Mouse (Mus musculus) ES-CJ7 (cell line): ENCODE data around the gene Pdcd10.

Experiments used
- DNase-seq: peaks from one replicate; pipeline ENCODE4 v3.0.0; 2011; ENCODE audit warnings: low read depth, low spot score

Pdcd10 gene

GRCm38 (mm10) chr3:75556695-75557291 lies at the start of gene Pdcd10:
TSS of gene Pdcd10 (minus strand) at chr3:75556856.
- peak; percentile 100 for DNase-seq

DNA sequence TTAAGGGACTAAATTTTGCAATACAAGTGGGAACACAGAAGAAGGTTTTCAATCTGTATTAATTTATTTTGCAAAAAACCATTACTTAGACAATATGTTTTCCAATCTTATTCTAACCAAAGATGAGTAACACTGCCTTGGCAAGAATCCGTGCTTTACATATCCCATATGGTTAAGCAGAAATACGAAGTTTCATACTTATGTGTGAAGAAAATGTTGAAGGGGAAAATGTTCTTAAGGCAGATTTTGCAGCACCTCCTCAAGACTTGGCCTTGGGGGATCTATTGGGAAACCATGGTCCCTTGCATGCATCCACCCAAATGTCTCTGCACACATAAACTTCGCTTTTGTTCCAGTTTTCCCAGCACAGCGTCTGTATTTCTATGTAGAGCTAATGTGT lies 28.2 kb upstream of the Pdcd10 start:
- no peak for DNase-seq

DNA sequence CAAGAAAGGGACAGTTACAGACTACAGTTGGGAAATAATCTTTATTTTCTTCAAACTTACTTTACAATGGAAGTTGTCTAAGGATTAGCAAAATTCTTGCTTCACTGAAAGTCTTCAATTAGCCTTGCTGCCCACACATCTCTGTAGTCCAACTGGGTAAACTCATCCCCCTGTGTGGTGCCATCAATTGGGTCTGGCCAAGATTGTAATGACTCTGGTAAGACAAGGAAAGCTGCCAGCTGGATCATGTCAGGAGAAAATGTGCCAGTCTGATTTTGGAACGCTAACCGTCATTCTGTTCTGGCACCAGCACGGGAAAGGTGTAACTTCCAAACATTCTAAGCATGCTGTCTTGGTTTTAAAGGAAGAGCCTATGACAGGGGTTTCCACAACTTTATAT lies 26.6 kb upstream of the Pdcd10 start:
- DNase-seq, result no peak

GRCm38 (mm10) chr3:75579352-75579751 lies 22.7 kb upstream of the Pdcd10 start:
- peak; percentile 65 for DNase-seq

GRCm38 (mm10) chr3:75575582-75575981 lies 18.9 kb upstream of the Pdcd10 start:
- DNase-seq, result no peak

GRCm38 (mm10) chr3:75574074-75574473 lies 17.4 kb upstream of the Pdcd10 start:
- DNase-seq, result no peak

GRCm38 (mm10) chr3:75557292-75557691 lies 636 bp upstream of the Pdcd10 start, which contains the start of gene Serpini1:
TSS of gene Serpini1 (plus strand) at chr3:75557547.
- DNase-seq, result peak; percentile 93

- DNase-seq, result peak; percentile 62
Measured at GRCm38 (mm10) chr3:75556121-75556694, 448 bp downstream of the Pdcd10 start.

DNA sequence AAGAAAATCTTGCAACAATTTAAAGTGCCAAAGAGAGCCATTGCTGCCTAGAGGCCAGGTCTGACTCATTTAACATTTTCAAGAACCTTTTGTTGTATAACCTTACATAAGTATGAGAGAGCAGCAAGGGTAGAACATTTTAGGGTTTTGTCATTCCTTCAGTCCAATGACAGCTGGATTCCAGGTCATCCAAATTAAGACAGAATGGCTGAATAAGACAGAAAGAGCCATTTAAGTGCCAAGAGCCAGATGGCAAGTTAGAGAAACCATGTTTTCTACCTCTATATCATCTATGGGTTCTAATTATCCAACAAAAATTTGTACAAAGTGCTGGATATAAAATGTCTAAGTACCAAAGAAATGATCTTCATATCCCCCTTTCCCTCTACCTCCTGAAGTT lies 5.4 kb downstream of the Pdcd10 start:
- no peak for DNase-seq

DNA sequence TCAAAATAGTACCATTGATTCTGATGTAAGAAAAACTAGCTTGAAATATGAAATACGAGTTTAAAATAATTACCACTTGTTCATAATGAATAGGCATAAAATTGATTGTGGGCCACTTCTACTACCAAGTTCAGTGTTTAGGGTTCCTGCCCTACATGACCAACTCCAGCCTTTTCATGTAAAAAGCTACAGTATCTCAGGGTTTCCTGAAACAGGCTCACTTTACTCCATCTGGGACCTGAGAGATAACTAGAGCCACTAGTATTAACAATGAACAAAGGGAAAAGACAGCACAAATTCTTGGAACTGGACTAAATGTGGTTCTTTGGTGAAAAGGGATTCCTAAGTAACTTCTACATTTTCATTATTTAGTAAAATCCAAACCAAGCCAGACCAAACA lies 12.4 kb downstream of the Pdcd10 start:
- DNase-seq, result no peak

DNA sequence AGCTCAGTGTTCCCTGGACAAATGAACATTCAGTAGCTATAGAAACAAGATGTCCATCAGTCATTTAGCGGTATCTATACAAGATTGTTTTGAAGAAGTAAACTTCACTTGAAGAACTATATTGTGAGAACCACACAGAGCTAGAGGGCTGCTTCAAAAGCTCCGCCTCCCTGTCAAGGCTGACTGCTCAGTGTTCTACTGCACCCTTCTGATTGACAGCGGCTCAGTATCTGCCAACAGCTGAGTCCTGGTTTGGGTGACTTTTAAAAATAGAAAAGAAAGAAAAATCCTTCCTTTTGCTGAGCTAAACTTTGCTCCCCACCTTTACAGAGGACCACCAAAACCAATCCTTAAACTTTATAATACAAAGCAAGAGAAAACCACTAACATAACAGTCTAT lies 13.8 kb downstream of the Pdcd10 start:
- DNase-seq, result no peak

DNA sequence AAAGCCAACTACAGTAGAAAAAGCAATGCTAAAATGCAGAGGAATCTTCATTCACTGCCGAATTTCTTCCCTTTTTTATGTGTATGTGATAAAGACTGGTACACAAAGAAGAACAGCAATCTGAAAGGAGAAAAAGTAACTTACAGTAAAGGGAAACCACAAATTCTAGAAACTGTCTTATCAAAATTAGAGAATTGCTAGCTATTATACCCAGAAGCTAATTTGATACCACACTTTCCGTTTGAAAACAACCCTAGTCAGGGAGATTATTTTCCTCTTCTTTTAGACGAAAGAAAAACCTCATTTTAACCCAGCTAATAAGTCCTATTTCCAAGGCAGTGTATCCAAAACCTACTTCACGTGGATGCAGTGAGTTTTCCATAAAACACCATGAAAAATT lies 15.4 kb downstream of the Pdcd10 start:
- DNase-seq, result no peak

DNA sequence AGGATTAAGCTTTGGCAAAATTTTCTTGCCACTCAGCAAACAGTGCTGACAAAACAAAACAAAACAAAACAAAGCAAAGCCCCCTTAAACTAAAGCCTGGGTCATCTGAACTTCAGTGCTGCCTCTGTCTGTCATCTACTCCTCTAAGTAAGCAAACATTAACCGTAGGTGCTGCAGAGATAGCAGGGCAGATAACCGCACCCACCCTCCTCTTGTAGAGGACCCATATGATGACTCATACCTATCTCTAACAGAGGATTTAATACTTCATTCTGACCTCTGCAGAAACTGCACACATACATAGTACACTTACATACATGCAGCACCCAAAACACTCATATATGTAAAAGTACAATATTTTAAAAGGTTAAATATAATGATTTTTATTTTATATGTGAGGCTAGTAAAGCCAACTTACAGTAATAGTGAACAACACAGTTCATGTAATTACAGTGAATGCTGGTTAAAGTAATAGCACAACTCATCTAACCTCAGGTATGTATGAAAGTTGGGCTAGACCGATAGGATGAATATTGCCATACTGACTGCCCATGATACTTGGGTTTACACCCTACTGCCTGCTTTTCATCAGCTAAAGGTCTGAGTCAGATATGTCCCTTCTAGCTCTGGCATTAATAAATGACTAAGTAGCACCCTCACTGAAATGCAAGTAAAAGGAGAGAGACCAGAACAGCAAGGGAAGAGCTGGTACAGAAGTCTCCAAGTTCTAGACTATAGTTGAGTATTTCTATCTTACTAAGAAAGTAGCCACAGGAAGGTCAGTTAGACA lies 22.4 kb downstream of the Pdcd10 start:
- DNase-seq, result no peak

GRCm38 (mm10) chr3:75531074-75531473 lies 25.6 kb downstream of the Pdcd10 start:
- no peak for DNase-seq

- DNase-seq, result no peak
Measured at GRCm38 (mm10) chr3:75522527-75522926, 34.1 kb downstream of the Pdcd10 start.

- no peak for DNase-seq
Measured at GRCm38 (mm10) chr3:75521314-75521713, 35.3 kb downstream of the Pdcd10 start.

DNA sequence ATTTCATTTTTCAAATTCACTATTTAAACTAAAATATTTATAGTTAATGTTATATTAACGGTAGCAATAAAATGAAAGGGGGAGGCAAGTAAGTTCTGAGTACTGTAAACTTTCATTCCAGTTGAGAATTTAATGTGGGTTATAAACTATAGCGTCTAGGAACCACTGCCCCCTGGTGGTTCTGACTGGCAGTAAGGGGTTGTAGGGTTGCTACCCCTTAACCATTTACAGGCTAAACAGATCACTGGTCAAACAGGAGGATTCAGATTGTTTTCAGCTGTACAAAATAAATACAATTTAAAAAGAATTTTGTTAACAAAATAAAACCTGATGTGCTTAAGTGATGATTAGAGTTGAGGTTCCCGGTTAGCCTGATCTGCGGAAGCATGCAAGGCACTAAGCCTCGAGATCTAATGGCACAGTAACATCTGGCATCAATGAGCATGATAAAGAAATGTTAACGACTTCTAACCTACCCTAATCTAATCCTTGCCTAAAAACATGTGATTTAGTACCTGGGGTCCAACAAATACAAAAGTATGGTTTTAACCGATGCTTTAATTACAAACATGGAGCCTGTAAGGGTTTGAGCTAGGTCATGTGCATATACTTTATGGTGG lies 38.9 kb downstream of the Pdcd10 start:
- peak; percentile 43 for DNase-seq

- DNase-seq, result no peak
Measured at GRCm38 (mm10) chr3:75498961-75499960, 57.4 kb downstream of the Pdcd10 start.

- no peak for DNase-seq
Measured at GRCm38 (mm10) chr3:75492913-75493312, 63.7 kb downstream of the Pdcd10 start.

DNA sequence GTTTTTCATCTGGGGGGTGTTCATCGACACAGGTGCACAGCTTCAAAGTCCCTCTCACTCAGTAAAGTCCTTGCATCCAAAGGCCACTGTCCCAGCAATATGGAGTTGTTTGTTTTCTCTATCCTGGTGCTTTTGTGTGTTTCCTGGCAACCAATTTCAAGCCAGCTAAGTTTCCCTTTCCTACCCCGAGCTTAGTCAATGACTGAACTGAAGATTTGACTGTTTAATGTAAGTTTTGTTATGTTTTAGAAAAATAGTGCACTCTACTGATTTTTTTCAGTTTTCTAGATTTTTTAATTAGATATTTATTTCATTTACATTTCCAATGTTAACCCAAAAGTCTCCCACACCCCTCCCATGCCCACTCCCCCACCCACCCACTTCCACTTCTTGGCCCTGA lies 74.6 kb downstream of the Pdcd10 start, which contains the start of gene Wdr49:
Wdr49 (minus strand) TSS at position 101 of the 400 bp plus-strand sequence.
- no peak for DNase-seq

- no peak for DNase-seq
Measured at GRCm38 (mm10) chr3:75475106-75475505, 81.5 kb downstream of the Pdcd10 start.
